Mouse (Mus musculus): ENCODE measurements around the gene Krt36.

DNA sequence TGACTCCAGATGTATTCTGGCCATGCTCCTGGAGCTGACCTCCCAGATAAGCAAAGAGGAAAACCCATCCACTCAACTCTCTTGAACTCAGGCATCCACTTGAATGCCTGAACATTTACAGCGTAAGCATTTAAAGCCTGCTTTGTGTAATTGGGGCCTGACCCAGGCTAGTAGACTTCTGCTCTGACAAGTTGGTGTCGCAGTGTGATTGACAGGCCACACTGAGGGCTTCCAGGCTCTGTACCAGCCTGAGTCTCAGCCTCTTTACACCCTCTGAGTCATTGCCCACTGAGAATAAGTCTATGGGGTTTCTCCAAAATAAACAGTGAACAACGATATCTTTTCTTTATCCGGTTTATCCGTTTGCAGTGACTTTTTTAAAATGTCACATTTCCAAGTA, 14.9 kb upstream of the Krt36 start:
- TF ChIP-seq CTCF (IDR thresholded peaks at IDR 0.05; ENCODE audit: low read depth) (no peak), EP300 (optimal IDR thresholded peaks at IDR 0.05) (no peak)

Measured in stomach, postnatal 0 days (tissue).